Mouse (Mus musculus) myocyte (in vitro differentiated cells): ENCODE data around the gene Gxylt1. TPM values are rescaled to one million over a fixed set of nuclear protein-coding genes. Genes with fewer than 3 reads are reported as not detected.

ENCODE experiments used
- H3K27me3 ChIP-seq: one replicate; pipeline ENCODE4 v1.6.1; 2011; ENCODE audit not compliant: control insufficient read depth, insufficient read depth, insufficient read length
- H3K36me3 ChIP-seq: one replicate; pipeline ENCODE4 v1.6.1; 2011; ENCODE audit not compliant: control insufficient read depth, insufficient read depth
- H3K4me2 ChIP-seq: one replicate; pipeline ENCODE4 v1.6.1; 2011; ENCODE audit warnings: low read depth, control low read depth
- H3K4me3 ChIP-seq: one replicate; pipeline ENCODE4 v1.5.1; 2011; ENCODE audit warnings: mild to moderate bottlenecking, control low read depth, moderate library complexity
- H3K79me2 ChIP-seq: one replicate; pipeline ENCODE4 v1.6.1; 2011; ENCODE audit not compliant: control insufficient read depth, insufficient read depth
- H3ac ChIP-seq: one replicate; pipeline ENCODE4 v1.6.1; 2011; ENCODE audit not compliant: control insufficient read depth, insufficient read length
- CEBPB ChIP-seq: IDR thresholded peaks from 2 replicates; pipeline ENCODE4 v1.6.1; 2011; ENCODE audit warnings: mild to moderate bottlenecking, moderate library complexity; ENCODE audit not compliant: poor library complexity, insufficient read depth, severe bottlenecking
- E2F4 ChIP-seq: IDR thresholded peaks from one replicate; pipeline ENCODE4 v1.6.1; 2011; ENCODE audit warnings: mild to moderate bottlenecking, control low read depth, moderate library complexity; ENCODE audit not compliant: insufficient read depth
- MAX ChIP-seq: IDR thresholded peaks from one replicate; pipeline ENCODE4 v1.6.1; 2011; ENCODE audit warnings: low read depth, mild to moderate bottlenecking, control low read depth
- MYOD1 ChIP-seq, 3 experiments: IDR thresholded peaks; one replicate each; pipeline ENCODE4 v1.6.1; 2011; ENCODE audit warnings: control low read depth in 2 of 3, low read depth in 2 of 3, mild to moderate bottlenecking in 2 of 3, moderate library complexity in 1 of 3; ENCODE audit not compliant: insufficient read length in 2 of 3, control insufficient read depth in 1 of 3
- MYOG ChIP-seq, 3 experiments: IDR thresholded peaks; one replicate each; pipeline ENCODE4 v1.6.1; 2011; ENCODE audit warnings: control low read depth in 2 of 3, low read depth in 2 of 3, mild to moderate bottlenecking in 2 of 3; ENCODE audit not compliant: insufficient read length in 2 of 3, control insufficient read depth in 1 of 3, insufficient read depth in 1 of 3
- POLR2A ChIP-seq: IDR thresholded peaks from one replicate; pipeline ENCODE4 v1.6.1; 2011; ENCODE audit warnings: low read depth, mild to moderate bottlenecking, control low read depth, moderate library complexity; ENCODE audit not compliant: insufficient read length
- POLR2AphosphoS2 ChIP-seq: IDR thresholded peaks from one replicate; pipeline ENCODE4 v1.6.1; 2011; ENCODE audit warnings: low read depth, control low read depth; ENCODE audit not compliant: insufficient read length
- REST ChIP-seq: IDR thresholded peaks from one replicate; pipeline ENCODE4 v1.6.1; 2011; ENCODE audit warnings: mild to moderate bottlenecking, control low read depth, moderate library complexity; ENCODE audit not compliant: insufficient read depth, insufficient read length
- SRF ChIP-seq: IDR thresholded peaks from one replicate; pipeline ENCODE4 v1.6.1; 2011; ENCODE audit warnings: low read depth; ENCODE audit not compliant: control insufficient read depth, insufficient read length
- TCF12 ChIP-seq: IDR thresholded peaks from one replicate; pipeline ENCODE4 v1.6.1; 2011; ENCODE audit warnings: mild to moderate bottlenecking, control low read depth; ENCODE audit not compliant: poor library complexity, insufficient read depth, severe bottlenecking
- TCF3 ChIP-seq: IDR thresholded peaks from one replicate; pipeline ENCODE4 v1.6.1; 2011; ENCODE audit warnings: low read depth, control low read depth; ENCODE audit not compliant: insufficient read length
- USF1 ChIP-seq: IDR thresholded peaks from one replicate; pipeline ENCODE4 v1.6.1; 2011; ENCODE audit warnings: low read depth, mild to moderate bottlenecking, control low read depth, moderate library complexity
- polyA plus RNA-seq: library from polyadenylated mRNA; unstranded; fragments of >200 nt; fragmentation: generic; extraction: Trizol; gene quantifications from one replicate; pipeline ENCODE4 v1.2.1, GENCODE M21; 2012; ENCODE audit warnings: missing spikeins

Gene Gxylt1
- polyA plus RNA-seq, 1 experiment = 3.6 TPM

GRCm38 (mm10) chr15:93276276-93276675, 1.3 kb upstream of the Gxylt1 start:
- TF ChIP-seq TCF3 (no peak), MYOG (IDR thresholded peaks at IDR 0.05; ENCODE audit: control insufficient read depth in 1 of 3, insufficient read depth in 1 of 3, insufficient read length in 2 of 3, low read depth in 2 of 3) (no peak), MAX (no peak), E2F4 (no peak), TCF12 (no peak), REST (no peak), POLR2AphosphoS2 (no peak), POLR2A (no peak), MYOD1 (IDR thresholded peaks at IDR 0.05; ENCODE audit: control insufficient read depth in 1 of 3, insufficient read length in 2 of 3, low read depth in 2 of 3) (no peak), USF1 (no peak), SRF (no peak), CEBPB (no peak)
- Histone ChIP-seq H3ac (peak overlapping the region; percentile 82), H3K79me2 (peaks cover 35% of the 10 kb centered on the region), H3K27me3 (no peaks in the 10 kb centered on the region), H3K4me2 (peak overlapping the region; percentile 94), H3K36me3 (no peaks in the 10 kb centered on the region), H3K4me3 (peak overlapping the region; percentile 66)

GRCm38 (mm10) chr15:93275623-93276022, 644 bp upstream of the Gxylt1 start:
- peak overlapping the region; percentile 66 for H3K4me3 ChIP-seq
- peak overlapping the region; percentile 94 for H3K4me2 ChIP-seq
- peak overlapping the region; percentile 82 for H3ac ChIP-seq
- no peaks in the 10 kb centered on the region for H3K36me3 ChIP-seq
- no peaks in the 10 kb centered on the region for H3K27me3 ChIP-seq
- no peak for TF ChIP-seq TCF12
- TF ChIP-seq POLR2AphosphoS2 = no peak
- no peak for TF ChIP-seq REST
- TF ChIP-seq POLR2A = no peak
- no peak for TF ChIP-seq MYOG (IDR thresholded peaks at IDR 0.05; ENCODE audit: control insufficient read depth in 1 of 3, insufficient read depth in 1 of 3, insufficient read length in 2 of 3, low read depth in 2 of 3)
- no peak for TF ChIP-seq MYOD1 (IDR thresholded peaks at IDR 0.05; ENCODE audit: control insufficient read depth in 1 of 3, insufficient read length in 2 of 3, low read depth in 2 of 3)
- no peak for TF ChIP-seq CEBPB
- no peak for TF ChIP-seq USF1
- TF ChIP-seq E2F4 = no peak
- no peak for TF ChIP-seq TCF3
- no peak for TF ChIP-seq SRF
- H3K79me2 ChIP-seq = peaks cover 41% of the 10 kb centered on the region

GRCm38 (mm10) chr15:93273788-93274678, 946 bp downstream of the Gxylt1 start:
- Histone ChIP-seq H3ac (peak overlapping the region; percentile 82), H3K4me2 (peak overlapping the region; percentile 96), H3K36me3 (peaks cover 3% of the 10 kb centered on the region), H3K4me3 (peak overlapping the region; percentile 66), H3K27me3 (no peaks in the 10 kb centered on the region), H3K79me2 (peaks cover 57% of the 10 kb centered on the region)
- TF ChIP-seq CEBPB (no peak), MYOD1 (IDR thresholded peaks at IDR 0.05; ENCODE audit: control insufficient read depth in 1 of 3, insufficient read length in 2 of 3, low read depth in 2 of 3) (no peak), POLR2A (no peak), MAX (no peak), SRF (no peak), TCF12 (no peak), TCF3 (no peak), USF1 (no peak), REST (no peak), E2F4 (no peak), MYOG (IDR thresholded peaks at IDR 0.05; ENCODE audit: control insufficient read depth in 1 of 3, insufficient read depth in 1 of 3, insufficient read length in 2 of 3, low read depth in 2 of 3) (no peak), POLR2AphosphoS2 (no peak)

GRCm38 (mm10) chr15:93272948-93273347, 2.0 kb downstream of the Gxylt1 start:
- H3K79me2 ChIP-seq = peaks cover 67% of the 10 kb centered on the region
- no peak overlapping the region for H3ac ChIP-seq
- H3K27me3 ChIP-seq = no peaks in the 10 kb centered on the region
- H3K4me2 ChIP-seq = peak overlapping the region; percentile 96
- H3K4me3 ChIP-seq = no peak overlapping the region
- TF ChIP-seq E2F4 (no peak), POLR2AphosphoS2 (no peak), MYOD1 (IDR thresholded peaks at IDR 0.05; ENCODE audit: control insufficient read depth in 1 of 3, insufficient read length in 2 of 3, low read depth in 2 of 3) (no peak), CEBPB (no peak), SRF (no peak), POLR2A (no peak), MAX (no peak), TCF3 (no peak), MYOG (IDR thresholded peaks at IDR 0.05; ENCODE audit: control insufficient read depth in 1 of 3, insufficient read depth in 1 of 3, insufficient read length in 2 of 3, low read depth in 2 of 3) (no peak), USF1 (no peak), TCF12 (no peak)
- peaks cover 5% of the 10 kb centered on the region for H3K36me3 ChIP-seq
